In genomic region chr3:38220934-38221833, GRCm38 (mm10) we compare ENCODE assay signal across 8 mouse cellular contexts.
A peak's percentile ranks its signal among the peaks of the same experiment; 100 is the strongest.
DNase-seq lines count a peak whose midpoint lies in the region; ATAC-seq and TF ChIP-seq lines count a peak whose summit lies in the region.

No protein-coding gene starts in this region.

- H3K9me3 ChIP-seq in E14TG2a.4 (ENCODE audit: low read length), result no peaks in the 10 kb centered on the region
- no peaks in the 10 kb centered on the region for H3K9me3 ChIP-seq in heart, embryonic 16.5 days (replicated peaks; ENCODE audit: control insufficient read depth, low read length)
- H3K9me3 ChIP-seq in midbrain, embryonic 10.5 days (replicated peaks), result no peaks in the 10 kb centered on the region

- DNase-seq in layer of hippocampus, adult 11-12 months (ENCODE audit: low spot score), result peak; percentile 57
- no peak for DNase-seq in layer of hippocampus, adult 9-11 months
- peak; percentile 47 for DNase-seq in cerebellum, adult 8-10 months
- DNase-seq in kidney, postnatal 25 days, result peak; percentile 35 to 69
- DNase-seq in midbrain, embryonic 10.5 days (ENCODE audit: low spot score), result peak; percentile 47
- DNase-seq in urinary bladder, postnatal 36 days (ENCODE audit: low spot score in 2 of 2), result no peak

- H3K4me2 ChIP-seq in heart, embryonic 16.5 days (ENCODE audit: low read depth, low read length), result peak overlapping the region; percentile 22

- TF ChIP-seq CTCF in E14TG2a.4 (conservative IDR thresholded peaks at IDR 0.05; ENCODE audit: low read length), result peak; percentile 70

- H3K27me3 ChIP-seq in E14TG2a.4 (ENCODE audit: insufficient read depth, low read length), result no peaks in the 10 kb centered on the region; the same call in 1 of the 2 replicates
- H3K27me3 ChIP-seq in heart, embryonic 16.5 days (ENCODE audit: control insufficient read depth, insufficient read depth, low read length), result no peaks in the 10 kb centered on the region; the same call in 1 of the 2 replicates
- H3K27me3 ChIP-seq in midbrain, embryonic 10.5 days (ENCODE audit: low read depth, poor library complexity, severe bottlenecking), result no peaks in the 10 kb centered on the region

- no peak overlapping the region for H3K9ac ChIP-seq in heart, embryonic 16.5 days (ENCODE audit: low read length)

- no peaks in the 10 kb centered on the region for H3K4me1 ChIP-seq in E14TG2a.4 (replicated peaks; ENCODE audit: low read depth, low read length)
- no peaks in the 10 kb centered on the region for H3K4me1 ChIP-seq in heart, embryonic 16.5 days (ENCODE audit: control insufficient read depth, insufficient read depth, low read length)
- H3K4me1 ChIP-seq in midbrain, embryonic 10.5 days, result peaks cover 3% of the 10 kb centered on the region; the same call in 1 of the 2 replicates

- no peak overlapping the region for H3K4me3 ChIP-seq in E14TG2a.4 (replicated peaks; ENCODE audit: low read length)
- H3K4me3 ChIP-seq in heart, embryonic 16.5 days (ENCODE audit: low read length), result no peak overlapping the region
- H3K4me3 ChIP-seq in midbrain, embryonic 10.5 days, result no peak overlapping the region

- H3K27ac ChIP-seq in heart, embryonic 16.5 days (ENCODE audit: low read length), result no peak overlapping the region
- H3K27ac ChIP-seq in midbrain, embryonic 10.5 days (replicated peaks), result 0 out of 2 replicates have a peak overlapping the region, but pooled peaks have one; percentile 13

- ATAC-seq in heart, embryonic 16.5 days (replicated peaks; ENCODE audit: extremely low read depth, insufficient read depth, low FRiP score), result no peak

- 41% methylated on average over 11 of the region's 11 CpGs for WGBS in heart, embryonic 16.5 days
- WGBS in midbrain, embryonic 10.5 days, result 57% methylated on average over 11 of the region's 11 CpGs

- H3K36me3 ChIP-seq in E14TG2a.4 (ENCODE audit: insufficient read depth, low read length), result no peaks in the 10 kb centered on the region
- no peaks in the 10 kb centered on the region for H3K36me3 ChIP-seq in heart, embryonic 16.5 days (ENCODE audit: control insufficient read depth, insufficient read depth)
- H3K36me3 ChIP-seq in midbrain, embryonic 10.5 days, result no peaks in the 10 kb centered on the region

Comparison
In these comparisons a context has a peak if more than half of its experiments do, and no peak if none do; other contexts are left out.
1. DNase-seq: peak in layer of hippocampus, adult 11-12 months (single experiment), cerebellum, adult 8-10 months (single experiment), kidney, postnatal 25 days (2 of 2) and midbrain, embryonic 10.5 days (single experiment); none in layer of hippocampus, adult 9-11 months (single experiment) and urinary bladder, postnatal 36 days (0 of 2).